Mouse (Mus musculus): ENCODE data around the gene Zdhhc9. TPM values are rescaled to one million over a fixed set of nuclear protein-coding genes. Genes with fewer than 3 reads are reported as not detected.

Gene Zdhhc9
- polyA plus RNA-seq, 1 experiment from 2014 or later, result 3.4 TPM

DNA sequence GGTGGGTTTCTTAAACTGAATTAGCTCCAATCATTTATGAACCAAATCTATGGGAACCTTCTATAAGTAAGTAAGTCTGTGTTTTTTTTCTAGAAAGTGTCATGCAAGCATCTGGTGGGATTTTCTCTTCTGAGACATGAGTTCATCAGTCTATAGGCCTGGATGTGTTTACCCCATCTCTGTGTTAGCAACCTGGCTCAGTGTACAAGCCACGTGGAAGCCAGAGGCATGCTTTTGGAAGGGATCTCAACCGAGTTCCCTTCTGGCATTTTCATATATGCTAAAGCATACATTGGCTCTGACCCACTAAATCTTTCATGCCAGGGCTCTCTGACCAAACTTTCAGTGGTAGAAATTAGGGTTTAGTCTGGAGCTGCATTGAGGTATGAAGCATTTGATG is 54.7 kb downstream of the Zdhhc9 start:
- Histone ChIP-seq H3K4me1 (ENCODE audit: control insufficient read depth, insufficient read depth, low read length) (peaks cover 6% of the 10 kb centered on the region), H3K9me3 (replicated peaks; ENCODE audit: control insufficient read depth, low read length) (no peaks in the 10 kb centered on the region), H3K36me3 (ENCODE audit: control insufficient read depth, insufficient read depth) (no peaks in the 10 kb centered on the region), H3K27me3 (ENCODE audit: control insufficient read depth, insufficient read depth, low read length) (0 out of 2 replicates have a peak, but pooled peaks cover 2% of the 10 kb centered on the region), H3K4me2 (ENCODE audit: low read depth, low read length) (no peak overlapping the region), H3K4me3 (ENCODE audit: low read length) (no peak overlapping the region), H3K27ac (ENCODE audit: low read length) (no peak overlapping the region), H3K9ac (ENCODE audit: low read length) (no peak overlapping the region)
- WGBS, result 59% methylated on average over 2 of the region's 2 CpGs
- ATAC-seq (replicated peaks; ENCODE audit: extremely low read depth, insufficient read depth, low FRiP score), result no peak

DNA sequence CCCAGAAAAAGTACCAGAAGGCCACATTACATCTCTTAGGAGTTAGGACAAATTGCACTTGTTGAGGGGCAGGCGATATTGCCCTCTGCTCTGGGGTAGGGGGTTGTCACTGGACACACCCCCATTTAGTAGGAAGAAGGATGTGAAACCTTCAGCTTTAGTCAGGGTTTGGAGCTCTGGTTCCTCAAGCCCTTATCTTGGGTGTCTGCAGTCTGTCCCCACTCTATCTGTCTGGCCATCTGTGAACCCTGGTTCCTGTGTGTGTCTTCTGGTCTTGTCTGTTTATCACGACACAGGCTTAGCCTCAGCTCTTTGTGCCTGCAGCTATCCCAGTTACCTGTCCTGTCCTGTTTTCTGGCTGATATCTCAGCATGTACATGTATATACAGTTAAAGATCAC is 55.3 kb downstream of the Zdhhc9 start:
- no peak overlapping the region for H3K4me3 ChIP-seq (ENCODE audit: low read length)
- H3K9ac ChIP-seq (ENCODE audit: low read length), result no peak overlapping the region
- ATAC-seq (replicated peaks; ENCODE audit: extremely low read depth, insufficient read depth, low FRiP score), result no peak
- no peaks in the 10 kb centered on the region for H3K36me3 ChIP-seq (ENCODE audit: control insufficient read depth, insufficient read depth)
- 0 out of 2 replicates have a peak, but pooled peaks cover 2% of the 10 kb centered on the region for H3K27me3 ChIP-seq (ENCODE audit: control insufficient read depth, insufficient read depth, low read length)
- no peak overlapping the region for H3K4me2 ChIP-seq (ENCODE audit: low read depth, low read length)
- H3K4me1 ChIP-seq (ENCODE audit: control insufficient read depth, insufficient read depth, low read length), result peaks cover 6% of the 10 kb centered on the region
- H3K27ac ChIP-seq (ENCODE audit: low read length), result no peak overlapping the region
- WGBS, result 69% methylated on average over 2 of the region's 2 CpGs
- no peaks in the 10 kb centered on the region for H3K9me3 ChIP-seq (replicated peaks; ENCODE audit: control insufficient read depth, low read length)

DNA sequence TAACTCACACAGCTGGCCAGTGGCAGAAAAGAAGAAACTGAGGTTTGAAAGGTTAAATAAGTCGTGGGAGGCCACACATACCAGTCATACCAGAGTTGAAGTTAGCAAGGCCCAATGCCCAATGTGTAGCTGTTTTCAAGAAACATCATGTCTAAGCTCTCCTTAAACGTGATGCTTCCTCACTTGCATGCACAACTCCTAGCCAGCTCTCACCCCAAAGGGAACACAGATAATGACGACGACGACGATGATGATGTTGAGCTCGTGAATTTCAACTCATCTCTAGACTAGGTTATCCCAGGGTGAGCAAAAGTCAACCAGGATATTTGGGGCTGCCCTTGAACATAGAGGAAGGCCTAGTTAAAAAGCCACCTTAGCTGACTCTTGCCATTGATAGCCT is 56.6 kb downstream of the Zdhhc9 start:
- Histone ChIP-seq H3K27ac (ENCODE audit: low read length) (no peak overlapping the region), H3K4me1 (ENCODE audit: control insufficient read depth, insufficient read depth, low read length) (peaks cover 6% of the 10 kb centered on the region), H3K9me3 (replicated peaks; ENCODE audit: control insufficient read depth, low read length) (no peaks in the 10 kb centered on the region), H3K4me2 (ENCODE audit: low read depth, low read length) (no peak overlapping the region), H3K27me3 (ENCODE audit: control insufficient read depth, insufficient read depth, low read length) (no peaks in the 10 kb centered on the region), H3K9ac (ENCODE audit: low read length) (no peak overlapping the region), H3K4me3 (ENCODE audit: low read length) (no peak overlapping the region), H3K36me3 (ENCODE audit: control insufficient read depth, insufficient read depth) (no peaks in the 10 kb centered on the region)
- 66% methylated on average over 7 of the region's 7 CpGs for whole genome bisulfite sequencing
- ATAC-seq (replicated peaks; ENCODE audit: extremely low read depth, insufficient read depth, low FRiP score), result no peak

DNA sequence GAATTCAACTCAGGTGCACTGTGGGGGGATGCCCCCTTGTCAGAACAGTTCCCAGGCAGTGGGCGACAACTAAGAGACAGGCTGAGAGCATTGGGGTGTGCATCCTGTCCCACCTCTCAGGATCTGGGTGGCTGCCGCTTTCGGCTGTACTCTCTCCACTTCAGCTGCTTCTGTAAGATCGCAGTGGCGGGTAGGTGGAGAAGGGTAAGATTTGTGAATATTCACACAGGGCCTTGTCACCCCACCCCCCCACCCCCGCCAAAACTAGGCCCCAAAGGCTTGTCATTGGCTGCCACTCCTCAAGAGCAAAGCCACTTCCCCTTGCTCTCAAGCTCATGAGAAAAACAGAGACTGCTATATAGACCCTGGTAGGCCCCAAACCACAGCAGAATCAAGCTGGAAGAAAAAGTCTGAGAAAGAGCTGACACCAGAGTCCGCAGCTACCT is 60.9 kb downstream of the Zdhhc9 start:
- no peak; the same call in 1 of the 2 replicates for ATAC-seq (replicated peaks; ENCODE audit: extremely low read depth, insufficient read depth, low FRiP score)
- 74% methylated on average over 7 of the region's 7 CpGs for WGBS
- H3K4me3 ChIP-seq (ENCODE audit: low read length), result peak overlapping the region; percentile 27
- no peak overlapping the region; the same call in 1 of the 2 replicates for H3K4me2 ChIP-seq (ENCODE audit: low read depth, low read length)
- no peaks in the 10 kb centered on the region for H3K9me3 ChIP-seq (replicated peaks; ENCODE audit: control insufficient read depth, low read length)
- H3K4me1 ChIP-seq (ENCODE audit: control insufficient read depth, insufficient read depth, low read length), result peaks cover 9% of the 10 kb centered on the region
- no peak overlapping the region for H3K9ac ChIP-seq (ENCODE audit: low read length)
- H3K27ac ChIP-seq (ENCODE audit: low read length), result no peak overlapping the region; the same call in 1 of the 2 replicates
- H3K27me3 ChIP-seq (ENCODE audit: control insufficient read depth, insufficient read depth, low read length), result no peaks in the 10 kb centered on the region
- no peaks in the 10 kb centered on the region for H3K36me3 ChIP-seq (ENCODE audit: control insufficient read depth, insufficient read depth)

DNA sequence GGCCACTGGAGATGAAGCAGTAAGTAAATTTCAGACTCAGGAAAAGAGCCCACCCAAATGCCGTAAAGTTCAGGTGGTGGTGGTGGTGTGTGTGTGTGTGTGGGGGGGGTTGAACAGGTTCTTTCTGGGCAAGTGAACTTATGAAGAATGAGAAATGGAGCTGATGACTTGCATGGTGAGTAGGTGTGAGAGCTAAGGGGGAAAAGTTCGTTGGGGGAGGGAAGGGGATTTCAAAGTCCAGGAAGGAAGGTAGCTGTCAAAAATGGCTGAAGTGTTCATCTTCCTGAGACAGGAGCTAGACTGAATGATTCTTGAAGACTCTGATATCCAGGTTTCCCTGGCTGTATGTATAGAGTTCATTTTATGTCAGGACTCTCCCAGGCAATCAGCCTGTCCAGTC is 61.5 kb downstream of the Zdhhc9 start:
- ATAC-seq (replicated peaks; ENCODE audit: extremely low read depth, insufficient read depth, low FRiP score), result no peak

DNA sequence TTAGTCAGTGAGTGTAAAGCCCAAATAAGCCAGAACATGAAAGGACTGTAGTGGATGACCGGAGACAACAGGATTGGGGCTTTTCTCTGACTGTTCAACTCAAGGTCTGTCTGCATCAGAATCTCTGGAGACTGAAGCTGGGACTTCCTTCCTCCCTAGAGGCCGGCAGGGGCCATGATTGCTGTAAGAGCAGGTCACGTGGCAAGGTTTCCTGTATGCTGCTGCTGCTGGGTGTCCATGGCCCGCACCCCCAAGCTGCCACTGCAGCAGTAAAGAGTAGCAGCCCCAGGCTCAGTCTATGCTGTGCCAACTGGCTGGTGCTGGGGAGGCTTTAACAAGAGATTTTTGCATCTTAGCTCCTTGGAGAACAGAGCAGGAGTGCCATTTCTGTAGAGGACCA is 62.4 kb downstream of the Zdhhc9 start, which contains the start of gene Sash3:
Gene Sash3 (plus strand): TSS at position 175 of the 400 bp plus-strand sequence.
- WGBS, result 76% methylated on average over 4 of the region's 4 CpGs
- peak within 1 kb of the TSS; percentile 27; the same call in 1 of the 2 replicates for H3K4me3 ChIP-seq (ENCODE audit: low read length)
- no peak for ATAC-seq (replicated peaks; ENCODE audit: extremely low read depth, insufficient read depth, low FRiP score)

More for the DNA sequence above, 61.5 kb downstream of the Zdhhc9 start:
- Histone ChIP-seq H3K36me3 (ENCODE audit: control insufficient read depth, insufficient read depth) (no peaks in the 10 kb centered on the region), H3K4me2 (ENCODE audit: low read depth, low read length) (peak overlapping the region; percentile 12; the same call in 1 of the 2 replicates), H3K27ac (ENCODE audit: low read length) (no peak overlapping the region; the same call in 1 of the 2 replicates), H3K9ac (ENCODE audit: low read length) (no peak overlapping the region), H3K27me3 (ENCODE audit: control insufficient read depth, insufficient read depth, low read length) (no peaks in the 10 kb centered on the region), H3K9me3 (replicated peaks; ENCODE audit: control insufficient read depth, low read length) (no peaks in the 10 kb centered on the region), H3K4me1 (ENCODE audit: control insufficient read depth, insufficient read depth, low read length) (peaks cover 6% of the 10 kb centered on the region), H3K4me3 (ENCODE audit: low read length) (peak overlapping the region; percentile 27)
- WGBS, result 59% methylated on average over 2 of the region's 2 CpGs

DNA sequence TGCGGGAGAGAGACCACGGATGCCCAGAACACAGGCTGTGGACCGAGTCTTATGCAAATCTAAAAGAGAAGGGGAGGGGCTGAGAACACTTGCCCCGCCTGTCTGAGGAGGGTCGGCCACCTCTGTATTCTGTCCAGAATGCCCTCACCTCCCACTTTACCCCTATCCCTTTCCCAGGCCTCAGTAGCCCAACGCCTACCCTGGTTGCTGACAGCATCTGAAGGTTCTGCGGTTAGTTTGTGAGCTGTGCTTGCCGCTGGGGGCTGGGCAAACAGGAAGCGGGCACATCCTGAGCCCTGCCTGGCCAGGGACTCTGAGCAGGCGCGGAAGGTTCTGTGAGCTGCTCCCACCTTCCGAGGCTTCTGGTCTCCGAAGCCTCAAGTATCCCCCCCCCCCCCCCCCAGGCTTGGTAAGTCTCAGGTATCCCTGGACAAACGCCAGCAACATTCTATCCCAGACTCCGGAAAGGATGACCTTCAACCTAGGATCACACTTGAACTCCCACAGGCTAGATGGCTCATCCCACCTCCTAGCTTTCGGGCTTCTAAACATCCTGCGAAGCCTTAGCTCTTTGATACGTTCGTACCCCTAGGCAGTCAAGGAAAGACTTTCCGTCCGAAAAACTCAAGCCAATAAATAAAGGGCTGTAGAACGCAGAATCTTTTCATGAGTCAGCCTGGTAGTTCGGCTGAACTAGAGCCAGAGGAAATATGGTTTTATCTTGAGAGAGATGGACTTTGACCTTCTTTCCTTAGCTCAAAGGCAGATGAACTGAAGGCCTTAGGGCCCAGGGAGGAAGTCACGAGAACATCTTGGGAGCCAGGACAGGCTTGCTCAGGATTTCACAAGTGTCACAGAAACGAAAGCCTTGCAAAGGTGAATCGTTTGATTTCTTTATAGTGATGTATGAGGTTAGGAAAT is 65.0 kb downstream of the Zdhhc9 start:
- Histone ChIP-seq H3K9ac (ENCODE audit: low read length) (0 out of 2 replicates have a peak overlapping the region, but pooled peaks have one; percentile 38), H3K4me1 (ENCODE audit: control insufficient read depth, insufficient read depth, low read length) (0 out of 2 replicates have a peak, but pooled peaks cover 3% of the 10 kb centered on the region), H3K36me3 (ENCODE audit: control insufficient read depth, insufficient read depth) (no peaks in the 10 kb centered on the region), H3K27me3 (ENCODE audit: control insufficient read depth, insufficient read depth, low read length) (no peaks in the 10 kb centered on the region), H3K9me3 (replicated peaks; ENCODE audit: control insufficient read depth, low read length) (no peaks in the 10 kb centered on the region), H3K4me2 (ENCODE audit: low read depth, low read length) (peak overlapping the region; percentile 60), H3K27ac (ENCODE audit: low read length) (no peak overlapping the region; the same call in 1 of the 2 replicates), H3K4me3 (ENCODE audit: low read length) (peak overlapping the region; percentile 38)
- ATAC-seq (replicated peaks; ENCODE audit: extremely low read depth, insufficient read depth, low FRiP score), result peak; percentile 50
- WGBS, result 42% methylated on average over 26 of the region's 26 CpGs

More for the DNA sequence above, 62.4 kb downstream of the Zdhhc9 start, which contains the start of gene Sash3:
- Histone ChIP-seq H3K4me1 (ENCODE audit: control insufficient read depth, insufficient read depth, low read length) (0 out of 2 replicates have a peak, but pooled peaks cover 3% of the 10 kb centered on the region), H3K9me3 (replicated peaks; ENCODE audit: control insufficient read depth, low read length) (no peaks in the 10 kb centered on the region), H3K36me3 (ENCODE audit: control insufficient read depth, insufficient read depth) (no peaks in the 10 kb centered on the region), H3K27ac (ENCODE audit: low read length) (no peak within 1 kb of the TSS; the same call in 1 of the 2 replicates), H3K27me3 (ENCODE audit: control insufficient read depth, insufficient read depth, low read length) (no peaks in the 10 kb centered on the region), H3K4me2 (ENCODE audit: low read depth, low read length) (no peak within 1 kb of the TSS), H3K9ac (ENCODE audit: low read length) (no peak within 1 kb of the TSS; the same call in 1 of the 2 replicates)

DNA sequence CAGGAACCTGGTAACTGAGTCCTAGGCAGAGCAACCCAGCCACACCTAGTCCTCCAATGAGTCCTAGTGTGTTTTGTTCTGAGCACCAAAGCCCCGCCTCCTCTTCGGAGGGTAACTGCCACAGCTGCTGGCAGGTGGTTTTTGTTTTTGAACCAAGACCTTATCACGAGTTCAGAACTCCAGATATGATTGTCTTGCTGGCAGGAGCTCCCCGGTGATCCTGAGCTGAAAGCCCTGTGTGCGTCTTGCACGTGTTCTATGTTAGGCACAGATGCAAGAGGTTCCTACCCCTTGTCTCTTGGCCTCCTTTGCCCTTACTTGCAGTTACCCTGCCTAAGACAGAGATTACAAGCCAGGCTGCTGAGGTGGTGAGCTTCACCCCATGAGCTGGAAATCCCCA is 67.2 kb downstream of the Zdhhc9 start:
- Histone ChIP-seq H3K4me1 (ENCODE audit: control insufficient read depth, insufficient read depth, low read length) (0 out of 2 replicates have a peak, but pooled peaks cover 3% of the 10 kb centered on the region), H3K9me3 (replicated peaks; ENCODE audit: control insufficient read depth, low read length) (no peaks in the 10 kb centered on the region), H3K4me3 (ENCODE audit: low read length) (no peak overlapping the region), H3K4me2 (ENCODE audit: low read depth, low read length) (no peak overlapping the region), H3K9ac (ENCODE audit: low read length) (no peak overlapping the region), H3K27ac (ENCODE audit: low read length) (no peak overlapping the region), H3K36me3 (ENCODE audit: control insufficient read depth, insufficient read depth) (no peaks in the 10 kb centered on the region), H3K27me3 (ENCODE audit: control insufficient read depth, insufficient read depth, low read length) (no peaks in the 10 kb centered on the region; the same call in 1 of the 2 replicates)
- WGBS, result 35% methylated on average over 6 of the region's 6 CpGs
- ATAC-seq (replicated peaks; ENCODE audit: extremely low read depth, insufficient read depth, low FRiP score), result no peak

Measured in heart, embryonic 16.5 days (tissue).